Mouse (Mus musculus): ENCODE results near the gene 4930453N24Rik. TPM values are rescaled to one million over a fixed set of nuclear protein-coding genes. Genes with fewer than 3 reads are reported as not detected.

Gene 4930453N24Rik
- polyA plus RNA-seq, 2 experiments = 6.3 to 12.0 TPM

DNA sequence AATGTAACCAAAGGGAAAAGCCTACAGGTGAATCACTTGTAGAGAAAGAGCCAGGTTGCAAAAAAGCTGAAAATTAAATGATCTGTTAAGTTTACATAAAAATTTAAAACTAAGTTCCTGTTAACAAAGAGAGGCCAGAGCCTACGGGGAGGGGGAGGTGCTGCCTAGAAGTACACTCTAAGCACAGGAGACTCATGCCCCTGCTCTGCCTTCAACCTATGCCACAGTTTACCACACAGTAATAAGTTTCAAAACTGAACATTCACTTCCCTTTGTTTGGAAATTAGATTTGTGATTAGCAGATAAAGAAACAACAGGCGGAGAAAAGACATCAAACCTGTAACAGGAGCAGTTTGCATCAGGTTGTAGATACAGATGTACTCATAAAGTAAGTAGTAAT is 23.8 kb upstream of the 4930453N24Rik start:
- Histone ChIP-seq H3K36me3 (replicated peaks; ENCODE audit: control insufficient read depth, insufficient read depth, low read depth) (no peaks in the 10 kb centered on the region), H3K4me2 (ENCODE audit: low read depth) (no peak overlapping the region), H3K4me3 (ENCODE audit: insufficient read depth in 1 of 2, low read depth in 2 of 2, low read length in 2 of 2) (no peak overlapping the region), H3K27me3 (ENCODE audit: control insufficient read depth, insufficient read depth, low read length) (no peaks in the 10 kb centered on the region), H3K27ac (no peak overlapping the region), H3K4me1 (replicated peaks; ENCODE audit: control insufficient read depth in 2 of 2, insufficient read depth in 2 of 2, low read length in 1 of 2) (no peaks in the 10 kb centered on the region; a peak in 1 of 4 replicates), H3K9me3 (ENCODE audit: control insufficient read depth, low read length) (no peaks in the 10 kb centered on the region), H3K9ac (replicated peaks) (no peak overlapping the region)
- WGBS (ENCODE audit: insufficient replicate concordance) = 57% methylated on average over 2 of the region's 2 CpGs
- ATAC-seq (ENCODE audit: insufficient read depth) (no peak), DNase-seq (ENCODE audit: low read depth in 3 of 3, low spot score in 3 of 3) (no peak)
- no peak for TF ChIP-seq EP300 (IDR thresholded peaks at IDR 0.05; ENCODE audit: low read depth)
- no peak for TF ChIP-seq CTCF (IDR thresholded peaks at IDR 0.05; ENCODE audit: low read depth)

- 84% methylated on average over 3 of the region's 3 CpGs for WGBS (ENCODE audit: insufficient replicate concordance)
- Histone ChIP-seq H3K27me3 (ENCODE audit: control insufficient read depth, insufficient read depth, low read length) (no peaks in the 10 kb centered on the region), H3K27ac (no peak overlapping the region), H3K4me3 (ENCODE audit: insufficient read depth in 1 of 2, low read depth in 2 of 2, low read length in 2 of 2) (no peak overlapping the region), H3K9ac (replicated peaks) (no peak overlapping the region), H3K9me3 (ENCODE audit: control insufficient read depth, low read length) (no peaks in the 10 kb centered on the region), H3K4me1 (replicated peaks; ENCODE audit: control insufficient read depth in 2 of 2, insufficient read depth in 2 of 2, low read length in 1 of 2) (no peaks in the 10 kb centered on the region; a peak in 1 of 4 replicates), H3K4me2 (ENCODE audit: low read depth) (no peak overlapping the region), H3K36me3 (replicated peaks; ENCODE audit: control insufficient read depth, insufficient read depth, low read depth) (peaks cover 10% of the 10 kb centered on the region; the same call in 1 of the 2 replicates)
- ATAC-seq (ENCODE audit: insufficient read depth) (no peak), DNase-seq (ENCODE audit: low read depth in 3 of 3, low spot score in 3 of 3) (no peak)
- no peak for TF ChIP-seq EP300 (IDR thresholded peaks at IDR 0.05; ENCODE audit: low read depth)
- TF ChIP-seq CTCF (IDR thresholded peaks at IDR 0.05; ENCODE audit: low read depth) = no peak
Observed at GRCm38 (mm10) chr16:64789706-64790105, 18.7 kb upstream of the 4930453N24Rik start.

DNA sequence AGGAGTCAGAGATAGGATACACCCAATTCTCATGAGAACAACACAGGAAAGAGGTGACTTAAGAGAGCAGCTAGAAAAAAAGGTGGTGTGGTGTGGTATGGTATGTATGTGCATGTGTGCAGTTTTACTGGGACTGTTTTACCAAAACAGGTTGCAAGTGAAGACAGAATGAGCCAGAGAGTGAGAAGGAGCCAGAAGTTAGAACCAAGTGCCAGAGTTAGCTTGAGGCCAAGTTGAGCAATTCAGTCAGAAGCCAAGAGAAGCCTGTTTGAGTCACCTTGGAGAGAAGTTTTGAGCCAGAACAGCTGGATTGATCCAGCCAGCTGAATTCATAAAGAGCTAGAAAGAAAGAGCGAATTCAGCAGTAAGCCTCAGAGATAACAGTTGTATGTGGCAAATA is 4.6 kb upstream of the 4930453N24Rik start:
- 74% methylated on average over 1 of the region's 1 CpGs for WGBS (ENCODE audit: insufficient replicate concordance)
- DNase-seq (ENCODE audit: low read depth in 3 of 3, low spot score in 3 of 3) = no peak
- H3K4me1 ChIP-seq (replicated peaks; ENCODE audit: control insufficient read depth in 2 of 2, insufficient read depth in 2 of 2, low read length in 1 of 2) = no peaks in the 10 kb centered on the region; a peak in 2 of 4 replicates
- no peak overlapping the region for H3K9ac ChIP-seq (replicated peaks)
- H3K27me3 ChIP-seq (ENCODE audit: control insufficient read depth, insufficient read depth, low read length) = no peaks in the 10 kb centered on the region
- no peak overlapping the region for H3K27ac ChIP-seq
- TF ChIP-seq CTCF (IDR thresholded peaks at IDR 0.05; ENCODE audit: low read depth) (no peak), EP300 (IDR thresholded peaks at IDR 0.05; ENCODE audit: low read depth) (no peak)
- no peak overlapping the region for H3K4me3 ChIP-seq (ENCODE audit: insufficient read depth in 1 of 2, low read depth in 2 of 2, low read length in 2 of 2)
- no peak overlapping the region for H3K4me2 ChIP-seq (ENCODE audit: low read depth)
- ATAC-seq (ENCODE audit: insufficient read depth) = no peak
- H3K9me3 ChIP-seq (ENCODE audit: control insufficient read depth, low read length) = no peaks in the 10 kb centered on the region
- H3K36me3 ChIP-seq (replicated peaks; ENCODE audit: control insufficient read depth, insufficient read depth, low read depth) = no peaks in the 10 kb centered on the region

DNA sequence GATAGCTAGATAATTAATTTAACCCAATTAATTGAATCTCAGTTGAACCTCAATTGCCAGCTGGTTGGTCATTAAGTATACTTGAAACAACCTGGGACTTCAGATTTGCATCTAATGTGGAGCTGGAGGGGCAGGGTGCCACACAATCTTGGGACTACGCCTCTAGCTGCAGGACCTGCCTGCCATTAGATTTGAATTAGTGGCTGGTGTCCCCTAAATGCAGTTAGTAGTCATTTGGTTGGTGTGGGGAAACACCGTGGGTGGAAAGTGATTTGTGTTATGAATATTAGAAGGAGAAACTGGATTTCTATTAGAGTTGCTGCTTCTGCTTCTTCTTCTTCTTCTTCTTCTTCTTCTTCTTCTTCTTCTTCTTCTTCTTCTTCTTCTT is 464 bp upstream of the 4930453N24Rik start:
- peaks cover 0 to 3% of the 10 kb centered on the region in 2 experiments; a peak in 3 of 4 replicates for H3K4me1 ChIP-seq (replicated peaks; ENCODE audit: control insufficient read depth in 2 of 2, insufficient read depth in 2 of 2, low read length in 1 of 2)
- no peak overlapping the region for H3K27ac ChIP-seq
- peak overlapping the region; percentile 74 for H3K4me2 ChIP-seq (ENCODE audit: low read depth)
- no peaks in the 10 kb centered on the region for H3K9me3 ChIP-seq (ENCODE audit: control insufficient read depth, low read length)
- 78% methylated on average over 2 of the region's 2 CpGs for WGBS (ENCODE audit: insufficient replicate concordance)
- H3K36me3 ChIP-seq (replicated peaks; ENCODE audit: control insufficient read depth, insufficient read depth, low read depth) = no peaks in the 10 kb centered on the region; the same call in 1 of the 2 replicates
- TF ChIP-seq EP300 (IDR thresholded peaks at IDR 0.05; ENCODE audit: low read depth) (no peak), CTCF (IDR thresholded peaks at IDR 0.05; ENCODE audit: low read depth) (no peak)
- ATAC-seq (ENCODE audit: insufficient read depth) = no peak
- H3K27me3 ChIP-seq (ENCODE audit: control insufficient read depth, insufficient read depth, low read length) = no peaks in the 10 kb centered on the region
- no peak overlapping the region for H3K9ac ChIP-seq (replicated peaks)
- peak overlapping the region in 1 of 2 experiments; percentile 66; a peak in 2 of 4 replicates for H3K4me3 ChIP-seq (ENCODE audit: insufficient read depth in 1 of 2, low read depth in 2 of 2, low read length in 2 of 2)
- DNase-seq (ENCODE audit: low read depth in 3 of 3, low spot score in 3 of 3) = no peak

- H3K4me3 ChIP-seq (ENCODE audit: insufficient read depth in 1 of 2, low read depth in 2 of 2, low read length in 2 of 2) = no peak overlapping the region
- no peaks in the 10 kb centered on the region for H3K27me3 ChIP-seq (ENCODE audit: control insufficient read depth, insufficient read depth, low read length)
- 86% methylated on average over 8 of the region's 8 CpGs for WGBS (ENCODE audit: insufficient replicate concordance)
- peaks cover 0 to 3% of the 10 kb centered on the region in 2 experiments; a peak in 3 of 4 replicates for H3K4me1 ChIP-seq (replicated peaks; ENCODE audit: control insufficient read depth in 2 of 2, insufficient read depth in 2 of 2, low read length in 1 of 2)
- no peak overlapping the region for H3K9ac ChIP-seq (replicated peaks)
- H3K27ac ChIP-seq = no peak overlapping the region
- H3K4me2 ChIP-seq (ENCODE audit: low read depth) = no peak overlapping the region
- DNase-seq (ENCODE audit: low read depth in 3 of 3, low spot score in 3 of 3) (no peak), ATAC-seq (ENCODE audit: insufficient read depth) (no peak)
- no peaks in the 10 kb centered on the region for H3K9me3 ChIP-seq (ENCODE audit: control insufficient read depth, low read length)
- H3K36me3 ChIP-seq (replicated peaks; ENCODE audit: control insufficient read depth, insufficient read depth, low read depth) = peaks cover 3% of the 10 kb centered on the region
- TF ChIP-seq CTCF (IDR thresholded peaks at IDR 0.05; ENCODE audit: low read depth) (no peak), EP300 (IDR thresholded peaks at IDR 0.05; ENCODE audit: low read depth) (no peak)
Observed at GRCm38 (mm10) chr16:64766696-64767300, 4.2 kb downstream of the 4930453N24Rik start.
